In genomic region chr1:53405803-53406325, GRCm38 (mm10) we compare ENCODE assay signal across 32 mouse cellular contexts. TPM values are rescaled to one million over a fixed set of nuclear protein-coding genes. Genes with fewer than 3 reads are reported as not detected.
"Had no signal": no experiment of that assay in that cellular context is flagged by ENCODE, and none has a peak within 500 bp of the region (broad histone marks: within the 10 kb centered on the region; RNA-seq: fewer than 3 reads in every experiment).

No protein-coding gene starts in this region.

- ATAC-seq: hindbrain, embryonic 16.5 days; inflammation-experienced regulatory T-cells, adult 6 months; liver, embryonic 12.5 days had no signal

- H3K27ac ChIP-seq: heart, embryonic 15.5 days; hindbrain, embryonic 12.5 days; hindbrain, embryonic 14.5 days; kidney, embryonic 15.5 days; kidney, postnatal 0 days; limb, embryonic 13.5 days; limb, embryonic 15.5 days; liver, embryonic 12.5 days; liver, embryonic 14.5 days had no signal

- H3K4me2 ChIP-seq: heart, embryonic 12.5 days; heart, embryonic 15.5 days; hindbrain, embryonic 12.5 days; hindbrain, embryonic 14.5 days; kidney, embryonic 15.5 days; limb, embryonic 13.5 days; limb, embryonic 15.5 days; liver, embryonic 12.5 days had no signal

- H3K27me3 ChIP-seq: heart, embryonic 12.5 days; heart, embryonic 15.5 days; hindbrain, embryonic 12.5 days; kidney, embryonic 15.5 days; limb, embryonic 13.5 days; limb, embryonic 15.5 days; liver, embryonic 12.5 days had no signal

- H3K36me3 ChIP-seq: heart, embryonic 12.5 days; heart, embryonic 15.5 days; hindbrain, embryonic 12.5 days; kidney, embryonic 15.5 days; limb, embryonic 13.5 days; limb, embryonic 15.5 days; liver, embryonic 12.5 days had no signal

- H3K9me3 ChIP-seq: heart, embryonic 12.5 days; heart, embryonic 15.5 days; hindbrain, embryonic 12.5 days; kidney, embryonic 15.5 days; limb, embryonic 13.5 days; limb, embryonic 15.5 days; liver, embryonic 12.5 days had no signal

- H3K9ac ChIP-seq: heart, embryonic 12.5 days; heart, embryonic 15.5 days; hindbrain, embryonic 12.5 days; hindbrain, embryonic 14.5 days; kidney, embryonic 15.5 days; limb, embryonic 13.5 days; limb, embryonic 15.5 days; liver, embryonic 12.5 days; liver, embryonic 14.5 days had no signal

- H3K4me3 ChIP-seq: heart, embryonic 12.5 days; heart, embryonic 15.5 days; hindbrain, embryonic 12.5 days; kidney, embryonic 15.5 days; limb, embryonic 13.5 days; limb, embryonic 15.5 days; liver, embryonic 12.5 days had no signal

- H3K4me1 ChIP-seq: hindbrain, embryonic 12.5 days; kidney, embryonic 15.5 days; limb, embryonic 13.5 days; limb, embryonic 15.5 days; liver, embryonic 12.5 days had no signal

- DNase-seq: gastrocnemius, postnatal 14 days; gastrocnemius, postnatal 36 days; heart, adult 18-20 months; heart, postnatal 14 days; heart, postnatal 36 days; kidney, adult 11 months; kidney, adult 2 months; kidney, adult 9 months; kidney, postnatal 14 days; kidney, postnatal 36 days; layer of hippocampus, adult 9-11 months; layer of hippocampus, postnatal 36 days; left cerebral cortex, postnatal 4 days had no signal

RNA-seq across cellular contexts. Expression of gene Gm28551, which starts 53.4 kb away (rescaled TPM):
- total RNA-seq: gastrocnemius, postnatal 14 days; heart, adult 18-20 months; heart, postnatal 36 days; hematopoietic stem cell, adult 5-6 weeks; left cerebral cortex, adult 18-20 months; liver, adult 2 months had no signal
- polyA plus RNA-seq: gonadal fat pad, adult 2 months; kidney, adult 2 months; large intestine, adult 2 months; liver, adult 2 months had no signal

RNA-seq across cellular contexts. Expression of gene Asdurf, which starts 53.4 kb away (rescaled TPM):
- total RNA-seq: heart, adult 18-20 months; layer of hippocampus, adult 18-20 months; layer of hippocampus, postnatal 36 days; left cerebral cortex, adult 18-20 months; left cerebral cortex, postnatal 25 days; left cerebral cortex, postnatal 4 days; liver, adult 2 months had no signal
- polyA plus RNA-seq: gonadal fat pad, adult 2 months; kidney, adult 2 months; kidney, embryonic 15.5 days; large intestine, adult 2 months; limb, embryonic 15.5 days; liver, adult 2 months; liver, embryonic 12.5 days had no signal
